Mouse (Mus musculus) gastrocnemius, postnatal 25 days (tissue): ENCODE data around the gene Atp6v1fnb. TPM values are rescaled to one million over a fixed set of nuclear protein-coding genes. Genes with fewer than 3 reads are reported as not detected.

Experiments
- DNase-seq: peaks from one replicate; pipeline ENCODE4 v3.0.0; 2022
- total RNA-seq, 2 experiments: library from RNA; stranded (reverse); gene quantifications; 1 replicate in 1 of 2; 2 replicates in 1 of 2; pipeline ENCODE4 v1.2.3; 2021

The Atp6v1fnb gene
- total RNA-seq, 2 experiments from 2014 or later, result not detected

GRCm38 (mm10) chr6:29467583-29468354 lies 3.5 kb upstream of the Atp6v1fnb start, which contains the start of gene Atp6v1f:
Gene Atp6v1f (plus strand): TSS chr6:29467718.
- peak; percentile 92 for DNase-seq

- no peak for DNase-seq
Observed at GRCm38 (mm10) chr6:29468851-29469250, 2.4 kb upstream of the Atp6v1fnb start.

DNA sequence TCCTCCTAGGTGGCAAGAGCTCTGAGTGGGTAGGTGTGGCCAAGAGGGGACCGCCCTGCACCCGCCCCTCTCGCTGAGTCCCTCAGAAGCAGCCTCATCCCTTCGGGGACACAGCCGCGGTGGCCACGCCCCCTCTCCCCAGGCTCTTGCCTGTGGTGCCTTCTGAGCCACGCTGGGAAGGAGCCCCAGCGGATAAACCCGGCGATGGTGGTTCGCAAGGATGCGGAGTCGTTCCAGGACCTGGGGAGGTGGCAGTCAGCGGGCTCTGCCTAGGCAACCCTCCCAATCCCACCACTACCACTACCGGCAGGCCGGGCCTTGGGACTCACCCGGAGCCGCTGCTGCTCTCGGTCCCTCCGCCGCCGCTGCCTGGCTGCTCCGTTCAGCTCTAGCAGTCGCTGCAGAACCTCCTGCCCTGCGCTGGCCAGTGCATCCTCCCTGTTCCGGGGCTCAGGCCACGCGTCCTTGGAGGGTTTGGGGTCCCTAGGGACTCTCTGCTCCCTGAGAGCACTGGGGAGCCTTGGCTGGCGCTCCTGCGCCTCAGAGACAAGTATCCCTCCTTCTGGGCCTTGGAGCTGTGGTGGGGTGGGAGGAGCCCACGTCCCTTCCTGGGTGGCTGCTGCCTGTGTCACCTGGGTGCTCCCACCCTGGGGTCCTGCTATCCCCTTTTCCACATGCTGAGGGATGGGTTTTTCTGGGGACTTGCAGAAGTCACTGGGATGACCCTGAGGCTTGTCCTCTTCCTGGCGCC lies 2.9 kb downstream of the Atp6v1fnb start:
- DNase-seq, result peak; percentile 69

DNA sequence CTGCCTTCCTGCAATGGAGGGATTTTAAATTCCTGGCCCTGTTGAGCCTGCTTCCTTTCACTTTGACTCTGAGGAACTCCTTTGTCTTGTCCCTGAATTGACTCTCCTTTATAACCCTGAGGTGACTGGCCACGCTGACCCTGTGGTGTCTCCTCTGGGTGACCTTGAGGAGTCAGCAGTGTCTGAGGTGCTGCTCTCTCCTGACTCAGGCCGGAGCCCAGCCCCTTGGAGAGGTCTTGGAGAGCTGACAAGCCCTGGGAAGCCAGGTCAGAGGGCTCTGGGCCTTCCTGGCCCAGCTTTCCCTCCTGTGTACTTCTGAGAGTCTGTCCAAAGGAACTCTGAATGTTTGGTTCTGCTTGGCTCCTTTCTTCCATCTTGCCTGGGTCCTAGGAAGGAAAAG lies 3.5 kb downstream of the Atp6v1fnb start:
- no peak for DNase-seq

DNA sequence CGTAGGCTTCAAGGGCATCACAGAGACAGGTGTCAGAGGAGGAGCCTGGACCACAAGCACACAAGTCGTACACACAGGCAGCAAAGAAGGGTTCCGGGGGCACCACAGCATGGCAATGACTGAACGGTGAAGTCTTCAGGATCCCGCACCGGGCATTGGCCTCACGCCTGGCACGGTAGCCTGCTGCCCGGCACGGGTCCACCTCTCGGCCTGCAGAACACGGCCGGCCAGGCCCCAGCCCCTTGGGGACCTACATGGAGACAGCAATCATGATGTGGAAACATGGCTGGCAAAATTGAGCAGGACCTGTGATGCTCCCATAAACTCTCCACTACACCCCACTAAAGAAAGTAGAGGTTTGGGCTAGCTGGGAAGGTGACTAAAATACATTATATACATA lies 11.5 kb downstream of the Atp6v1fnb start:
- no peak for DNase-seq

DNA sequence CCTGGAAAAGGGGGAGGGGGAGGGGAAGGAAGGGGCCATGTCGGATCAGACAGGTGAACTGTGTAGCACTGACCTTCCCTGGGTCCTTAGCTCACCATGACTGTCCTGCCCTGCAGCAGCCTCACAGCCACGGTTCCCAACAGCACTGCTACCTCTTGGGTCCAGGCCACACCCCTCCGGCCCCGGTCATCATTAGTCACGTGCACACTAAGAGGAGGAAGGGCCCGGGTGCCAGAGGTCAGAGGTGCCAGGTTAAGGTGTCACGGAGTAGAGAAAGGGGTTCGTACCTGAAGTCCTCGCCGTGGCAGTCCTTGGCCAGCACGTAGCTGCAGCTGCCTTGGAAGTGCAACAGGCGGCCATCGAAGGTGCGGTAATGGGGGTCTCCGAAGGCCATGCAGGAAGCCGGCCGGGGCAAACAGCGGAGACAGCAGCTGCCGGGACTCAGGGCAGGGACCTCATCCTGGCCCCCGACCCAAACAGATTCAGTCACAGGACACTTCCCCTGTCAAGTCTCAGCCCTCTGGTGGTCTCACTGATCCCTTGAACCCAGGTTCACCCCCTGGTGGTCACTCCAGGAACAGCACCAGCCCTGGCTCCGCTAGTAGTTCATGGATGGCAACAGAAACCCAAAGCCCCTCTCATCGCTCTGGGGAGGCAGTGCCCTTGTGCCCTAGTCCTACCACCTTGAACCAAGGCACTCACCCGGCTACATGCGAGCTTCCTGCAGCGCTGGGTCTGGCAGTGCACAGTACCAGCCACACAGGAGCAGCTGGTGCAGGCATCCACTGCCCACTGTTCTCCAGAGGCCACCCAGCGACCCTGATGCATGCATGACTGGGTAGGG lies 13.7 kb downstream of the Atp6v1fnb start:
- no peak for DNase-seq

GRCm38 (mm10) chr6:29485951-29486350 lies 14.7 kb downstream of the Atp6v1fnb start:
- no peak for DNase-seq

- no peak for DNase-seq
Observed at GRCm38 (mm10) chr6:29494101-29494500, 22.9 kb downstream of the Atp6v1fnb start.

- no peak for DNase-seq
Observed at GRCm38 (mm10) chr6:29496270-29496669, 25.0 kb downstream of the Atp6v1fnb start.

GRCm38 (mm10) chr6:29497791-29498190 lies 26.6 kb downstream of the Atp6v1fnb start:
- DNase-seq, result no peak

GRCm38 (mm10) chr6:29500177-29500576 lies 28.9 kb downstream of the Atp6v1fnb start:
- DNase-seq, result no peak

DNA sequence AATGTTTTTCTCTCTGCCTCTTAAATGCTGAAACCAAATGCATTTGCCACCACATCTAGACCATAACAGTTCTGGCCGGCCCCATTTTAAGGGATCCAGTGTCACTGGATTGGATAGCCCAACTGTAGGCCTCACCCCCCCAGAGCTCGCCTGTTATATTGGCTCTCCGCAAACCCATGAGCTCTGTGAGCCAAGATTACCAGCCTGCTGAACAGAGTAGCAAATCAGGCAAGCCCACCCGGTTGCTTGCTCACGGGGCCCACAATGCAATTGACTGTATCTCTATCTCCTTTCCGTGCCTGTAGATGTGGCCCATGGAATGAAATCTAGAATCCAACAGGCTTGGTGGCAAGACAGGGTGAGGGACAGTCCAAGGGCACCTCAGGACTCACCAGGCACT lies 29.6 kb downstream of the Atp6v1fnb start:
- DNase-seq, result no peak

DNA sequence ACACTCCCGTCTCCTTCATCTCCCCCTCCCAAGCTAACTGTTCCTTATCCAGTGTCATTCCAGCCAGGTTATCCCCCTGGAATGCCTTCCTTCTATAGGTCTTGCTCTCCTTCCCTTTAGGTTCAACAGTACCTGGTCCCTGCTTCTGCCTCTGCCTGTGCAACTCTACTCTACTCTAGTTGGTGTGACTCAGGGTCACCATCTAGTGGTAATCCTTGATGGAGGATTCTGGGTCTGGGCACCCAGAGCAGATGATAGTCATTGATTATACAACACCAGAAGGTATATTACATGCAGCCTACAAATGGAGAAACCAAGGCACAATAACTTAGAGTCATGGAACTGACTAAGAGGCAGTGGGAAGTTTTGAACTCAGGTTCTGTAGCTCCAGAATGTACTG lies 30.4 kb downstream of the Atp6v1fnb start:
- no peak for DNase-seq

- DNase-seq, result no peak
Observed at GRCm38 (mm10) chr6:29505493-29505892, 34.3 kb downstream of the Atp6v1fnb start.

DNA sequence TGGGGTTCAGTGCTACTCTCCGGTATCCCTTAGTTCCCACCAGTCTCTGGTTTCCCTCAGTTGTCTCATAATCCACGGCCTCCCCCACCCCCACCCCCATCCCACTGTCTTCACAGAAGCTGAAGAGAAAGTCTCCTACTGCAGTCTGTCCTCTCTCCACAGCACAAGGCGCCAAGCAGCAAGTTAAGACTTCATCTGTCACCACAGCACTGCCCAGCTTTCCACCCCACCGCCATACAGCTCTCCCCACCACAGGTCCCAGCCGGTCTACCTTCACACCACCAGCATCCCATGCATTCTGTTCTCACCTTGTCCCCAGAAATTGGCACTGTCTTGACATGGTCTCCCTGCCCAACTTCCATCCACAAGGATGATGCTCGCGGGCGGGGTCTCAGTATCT lies 35.6 kb downstream of the Atp6v1fnb start:
- no peak for DNase-seq

- no peak for DNase-seq
Observed at GRCm38 (mm10) chr6:29507447-29508309, 36.4 kb downstream of the Atp6v1fnb start, which contains the start of gene Kcp. Gene Kcp (minus strand): TSS chr6:29507952.

GRCm38 (mm10) chr6:29509086-29509485 lies 37.8 kb downstream of the Atp6v1fnb start:
- peak; percentile 70 for DNase-seq

- peak; percentile 29 for DNase-seq
Observed at GRCm38 (mm10) chr6:29513284-29513683, 42.0 kb downstream of the Atp6v1fnb start.

- DNase-seq, result peak; percentile 57
Observed at GRCm38 (mm10) chr6:29517139-29517538, 45.9 kb downstream of the Atp6v1fnb start.

GRCm38 (mm10) chr6:29522626-29523300 lies 51.5 kb downstream of the Atp6v1fnb start:
- no peak for DNase-seq
